Mouse (Mus musculus): ENCODE measurements at regions not wholly inside any gene's neighbourhood (a gene's known extent, or its start where the extent isn't known, plus 50 kb on each side); places are given as distances from the start of the nearest gene placed in this dataset.

GRCm38 (mm10) chr1:185900316-185900715 lies 216.8 kb downstream of the Lyplal1 start:
- no peak for TF ChIP-seq CTCF (conservative IDR thresholded peaks at IDR 0.05; ENCODE audit: low read length)
- TF ChIP-seq POU5F1 (IDR thresholded peaks at IDR 0.05; ENCODE audit: borderline replicate concordance, low read length) = no peak
- TF ChIP-seq NANOG (IDR thresholded peaks at IDR 0.05; ENCODE audit: borderline replicate concordance, low read length) = no peak
